Comparison of ENCODE assay signal across 8 mouse cellular contexts in the genomic region with DNA sequence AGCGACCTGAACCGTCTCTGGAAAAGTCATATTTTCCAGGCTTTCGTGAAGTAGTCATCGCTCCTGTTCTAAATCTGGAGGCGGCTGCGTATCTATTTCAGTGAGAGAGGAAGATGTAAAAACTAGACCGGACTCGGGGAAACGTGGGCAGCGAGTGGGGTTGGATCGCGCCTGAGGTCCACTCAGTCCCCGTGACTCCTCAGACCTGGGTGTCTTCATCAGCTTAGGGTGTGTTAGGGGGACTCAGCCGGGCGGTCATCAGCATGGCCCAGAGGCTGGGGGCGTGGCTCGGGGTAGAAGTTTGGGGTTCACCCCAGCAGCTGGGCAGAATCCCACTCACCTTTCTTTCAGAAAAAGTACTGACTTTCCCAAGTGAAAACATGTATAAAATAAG.
DNase-seq lines count a peak whose midpoint lies in the region; ATAC-seq and TF ChIP-seq lines count a peak whose summit lies in the region.

No protein-coding gene starts in this region.

- peak; percentile 41 for ATAC-seq in kidney, embryonic 15.5 days (replicated peaks; ENCODE audit: low FRiP score)
- peak; percentile 31 for ATAC-seq in hindbrain, embryonic 14.5 days (ENCODE audit: low FRiP score)
- ATAC-seq in megakaryocyte-erythroid progenitor cell, adult 5-6 weeks (replicated peaks; ENCODE audit: low FRiP score, low TSS enrichment, poor library complexity, severe bottlenecking) = peak; percentile 42

- H3K9ac ChIP-seq in kidney, embryonic 15.5 days = peak overlapping the region; percentile 71
- H3K9ac ChIP-seq in hindbrain, embryonic 14.5 days = peak overlapping the region; percentile 87

- H3K36me3 ChIP-seq in kidney, embryonic 15.5 days = no peaks in the 10 kb centered on the region
- H3K36me3 ChIP-seq in hindbrain, embryonic 14.5 days (replicated peaks; ENCODE audit: control insufficient read depth, insufficient read depth) = no peaks in the 10 kb centered on the region

- no peaks in the 10 kb centered on the region for H3K27me3 ChIP-seq in kidney, embryonic 15.5 days
- no peaks in the 10 kb centered on the region for H3K27me3 ChIP-seq in hindbrain, embryonic 14.5 days (ENCODE audit: control insufficient read depth, insufficient read depth, low read length)

- H3K4me3 ChIP-seq in kidney, embryonic 15.5 days (replicated peaks) = peak overlapping the region; percentile 59
- peak overlapping the region; percentile 58 for H3K4me3 ChIP-seq in cortical plate, adult 2 months (ENCODE audit: insufficient read depth, low read length)
- peak overlapping the region; percentile 45 for H3K4me3 ChIP-seq in hindbrain, embryonic 14.5 days (replicated peaks; ENCODE audit: low read length)

- H3K4me2 ChIP-seq in kidney, embryonic 15.5 days = peak overlapping the region; percentile 76
- peak overlapping the region; percentile 73 for H3K4me2 ChIP-seq in hindbrain, embryonic 14.5 days (replicated peaks)

- DNase-seq in kidney, postnatal 4 days = no peak
- no peak for DNase-seq in hindbrain, embryonic 14.5 days (ENCODE audit: low spot score)
- DNase-seq in urinary bladder, postnatal 4 days (ENCODE audit: low spot score in 2 of 2) = no peak
- no peak for DNase-seq in natural killer cell, adult 2 months (ENCODE audit: low spot score in 2 of 2)
- DNase-seq in B cell, adult 2 months = no peak

- H3K9me3 ChIP-seq in kidney, embryonic 15.5 days (replicated peaks) = no peaks in the 10 kb centered on the region
- no peaks in the 10 kb centered on the region for H3K9me3 ChIP-seq in hindbrain, embryonic 14.5 days (ENCODE audit: control insufficient read depth, low read length)

- 0 out of 2 replicates have a peak, but pooled peaks have one; percentile 36 for TF ChIP-seq POLR2A in cortical plate, adult 2 months (IDR thresholded peaks at IDR 0.05; ENCODE audit: extremely low read depth, insufficient read depth, low read length)

- peaks cover 13% of the 10 kb centered on the region for H3K4me1 ChIP-seq in kidney, embryonic 15.5 days
- H3K4me1 ChIP-seq in cortical plate, adult 2 months (ENCODE audit: control insufficient read depth, insufficient read depth, low read length) = no peaks in the 10 kb centered on the region; the same call in 1 of the 2 replicates
- H3K4me1 ChIP-seq in hindbrain, embryonic 14.5 days (replicated peaks; ENCODE audit: control insufficient read depth, insufficient read depth, low read length) = peaks cover 15% of the 10 kb centered on the region

- no peak for TF ChIP-seq CTCF in cortical plate, adult 2 months (IDR thresholded peaks at IDR 0.05; ENCODE audit: extremely low read depth, insufficient read depth, low read length)

- 1% methylated on average over 17 of the region's 17 CpGs for WGBS in kidney, embryonic 15.5 days
- WGBS in hindbrain, embryonic 14.5 days = 2% methylated on average over 17 of the region's 17 CpGs

- peak overlapping the region; percentile 99 for H3K27ac ChIP-seq in kidney, embryonic 15.5 days
- peak overlapping the region; percentile 89 for H3K27ac ChIP-seq in cortical plate, adult 2 months (ENCODE audit: insufficient read depth, low read length)
- peak overlapping the region; percentile 99 for H3K27ac ChIP-seq in hindbrain, embryonic 14.5 days
